Mouse (Mus musculus) kidney, adult 2 months (tissue): ENCODE data around the gene Trim69.

Experiments
- CTCF ChIP-seq: fragments of 200-500 bp; conservative IDR thresholded peaks from 2 replicates; pipeline ENCODE4 v1.5.1; 2011; ENCODE audit warnings: low read depth, mild to moderate bottlenecking, control low read depth, low read length, moderate library complexity, mixed read lengths; ENCODE audit not compliant: insufficient read depth, insufficient read length
- POLR2A ChIP-seq: fragments of 200-500 bp; IDR thresholded peaks from one replicate; pipeline ENCODE4 v1.6.1; 2011; ENCODE audit warnings: low read depth, low read length, control low read depth

GRCm38 (mm10) chr2:122186751-122187150 is 26.3 kb downstream of the Trim69 start:
- TF ChIP-seq CTCF (no peak), POLR2A (no peak)
